Mouse (Mus musculus): ENCODE results near the gene Vmac. TPM values are rescaled to one million over a fixed set of nuclear protein-coding genes. Genes with fewer than 3 reads are reported as not detected.

Vmac gene
- polyA plus RNA-seq, 1 experiment: 32.8 TPM

DNA sequence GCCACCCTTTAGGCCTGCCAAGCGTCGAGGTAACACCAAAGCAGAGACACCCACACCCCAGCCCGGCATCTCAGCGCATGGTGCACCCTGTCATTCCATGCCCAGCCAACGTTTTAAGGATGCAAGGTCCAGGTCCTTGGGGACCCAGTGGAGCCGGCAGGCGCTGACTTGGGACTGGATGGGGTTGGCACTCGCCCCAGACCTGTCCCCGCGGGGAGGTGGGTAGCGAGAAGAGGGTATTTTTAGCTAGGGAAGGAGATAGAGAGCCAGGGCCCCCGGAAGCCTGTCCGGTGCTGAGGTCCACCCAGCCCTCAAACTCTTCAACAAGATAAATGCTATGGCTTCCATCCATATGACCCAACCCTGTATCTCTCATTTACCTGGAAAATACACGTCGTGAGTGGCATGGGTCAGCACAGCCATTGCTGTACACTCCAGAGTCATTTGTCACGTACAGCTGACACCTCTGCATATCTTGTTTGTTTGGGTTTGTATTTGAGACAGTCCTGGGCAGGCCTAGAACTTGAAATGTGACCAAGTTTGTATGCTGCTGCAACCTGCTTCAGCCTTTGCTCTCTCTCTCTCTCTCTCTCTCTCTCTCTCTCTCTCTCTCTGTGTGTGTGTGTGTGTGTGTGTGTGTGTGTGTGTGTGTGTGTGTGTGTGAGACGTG lies 22.4 kb upstream of the Vmac start:
- WGBS: 82% methylated on average over 16 of the region's 17 CpGs
- no peak for DNase-seq
- TF ChIP-seq POLR2A (IDR thresholded peaks at IDR 0.05; ENCODE audit: low read depth, low read length) (no peak), CTCF (conservative IDR thresholded peaks at IDR 0.05; ENCODE audit: insufficient read depth, insufficient read length, low read depth, low read length) (no peak)

DNA sequence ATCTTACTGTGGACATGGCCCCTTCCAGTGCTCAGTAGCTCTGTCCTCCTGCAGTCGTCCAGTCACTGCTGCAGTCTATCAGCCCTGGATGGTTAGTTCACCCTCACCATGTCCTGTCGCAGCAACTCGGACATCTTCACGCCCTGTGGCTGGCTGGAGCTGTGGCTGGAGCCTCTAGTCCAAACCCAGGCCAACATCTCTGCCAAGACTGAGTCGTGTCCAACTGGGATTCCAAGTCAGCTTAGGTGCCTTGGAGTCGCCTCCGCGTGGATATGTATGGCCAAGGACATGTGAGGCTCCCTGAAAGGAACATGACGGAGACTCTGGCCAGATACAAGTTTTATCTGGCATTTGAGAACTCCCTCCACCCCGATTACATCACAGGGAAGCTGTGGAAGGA lies 20.4 kb upstream of the Vmac start:
- no peak for DNase-seq
- no peak overlapping the region for H3K27ac ChIP-seq (ENCODE audit: insufficient read depth, low read depth, low read length)
- TF ChIP-seq CTCF (conservative IDR thresholded peaks at IDR 0.05; ENCODE audit: insufficient read depth, insufficient read length, low read depth, low read length) (no peak), POLR2A (IDR thresholded peaks at IDR 0.05; ENCODE audit: low read depth, low read length) (no peak)
- no peaks in the 10 kb centered on the region for H3K27me3 ChIP-seq (replicated peaks; ENCODE audit: control insufficient read depth, insufficient read depth, low read length)
- no peaks in the 10 kb centered on the region for H3K4me1 ChIP-seq (ENCODE audit: control insufficient read depth, insufficient read depth, low read length)
- no peak overlapping the region for H3K4me3 ChIP-seq (ENCODE audit: insufficient read depth, low read depth, low read length)
- WGBS: 81% methylated on average over 10 of the region's 10 CpGs
- no peaks in the 10 kb centered on the region for H3K36me3 ChIP-seq (ENCODE audit: control insufficient read depth, insufficient read depth, low read length)

More for the DNA sequence above, 22.4 kb upstream of the Vmac start:
- Histone ChIP-seq H3K4me1 (ENCODE audit: control insufficient read depth, insufficient read depth, low read length) (no peaks in the 10 kb centered on the region), H3K36me3 (ENCODE audit: control insufficient read depth, insufficient read depth, low read length) (no peaks in the 10 kb centered on the region), H3K27ac (ENCODE audit: insufficient read depth, low read depth, low read length) (no peak overlapping the region), H3K4me3 (ENCODE audit: insufficient read depth, low read depth, low read length) (no peak overlapping the region), H3K27me3 (replicated peaks; ENCODE audit: control insufficient read depth, insufficient read depth, low read length) (no peaks in the 10 kb centered on the region)

DNA sequence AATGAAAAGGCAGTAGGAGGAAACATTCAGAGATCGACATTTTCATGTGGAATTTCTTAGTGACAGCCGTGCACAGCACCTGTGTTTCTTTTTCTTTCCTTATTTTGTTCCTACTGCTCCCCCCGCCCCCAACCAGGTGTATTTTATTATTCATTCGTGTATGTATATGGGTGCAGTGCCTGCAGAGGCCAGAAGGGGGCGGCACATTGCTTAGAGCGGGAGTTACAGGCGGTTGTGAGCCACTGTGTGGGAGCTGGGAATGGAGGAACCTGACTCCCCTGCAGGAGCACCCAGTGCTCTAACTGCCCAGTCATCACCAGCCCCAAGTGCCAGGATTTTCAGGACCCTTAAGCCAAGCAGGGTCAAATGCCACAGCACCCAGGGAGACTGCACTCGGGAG lies 18.7 kb upstream of the Vmac start:
- Histone ChIP-seq H3K4me1 (ENCODE audit: control insufficient read depth, insufficient read depth, low read length) (no peaks in the 10 kb centered on the region), H3K4me3 (ENCODE audit: insufficient read depth, low read depth, low read length) (no peak overlapping the region), H3K27me3 (replicated peaks; ENCODE audit: control insufficient read depth, insufficient read depth, low read length) (no peaks in the 10 kb centered on the region), H3K27ac (ENCODE audit: insufficient read depth, low read depth, low read length) (no peak overlapping the region), H3K36me3 (ENCODE audit: control insufficient read depth, insufficient read depth, low read length) (no peaks in the 10 kb centered on the region)
- WGBS: 45% methylated on average over 8 of the region's 8 CpGs
- DNase-seq: no peak
- TF ChIP-seq CTCF (conservative IDR thresholded peaks at IDR 0.05; ENCODE audit: insufficient read depth, insufficient read length, low read depth, low read length): peak; percentile 37
- no peak for TF ChIP-seq POLR2A (IDR thresholded peaks at IDR 0.05; ENCODE audit: low read depth, low read length)

DNA sequence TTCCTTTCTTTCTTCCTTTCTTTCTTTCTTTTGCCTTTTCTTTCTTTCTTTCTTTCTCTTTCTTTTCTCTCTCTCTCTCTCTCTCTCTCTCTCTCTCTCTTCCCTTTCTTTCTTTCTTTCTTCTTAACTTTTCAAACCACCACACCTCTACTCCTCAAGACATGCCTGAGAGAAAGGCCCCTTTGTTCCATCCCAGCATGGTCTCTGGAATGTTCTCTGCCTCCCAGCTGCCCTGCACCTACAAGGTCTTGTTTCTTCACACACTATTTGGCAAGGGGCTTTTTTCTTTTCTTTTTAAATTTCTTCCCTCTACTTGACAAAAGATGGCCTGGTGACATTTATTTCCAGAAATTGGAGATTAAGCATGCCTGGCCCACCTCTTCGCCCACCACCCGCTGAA lies 11.8 kb upstream of the Vmac start:
- no peaks in the 10 kb centered on the region for H3K27me3 ChIP-seq (replicated peaks; ENCODE audit: control insufficient read depth, insufficient read depth, low read length)
- no peaks in the 10 kb centered on the region for H3K36me3 ChIP-seq (ENCODE audit: control insufficient read depth, insufficient read depth, low read length)
- no peaks in the 10 kb centered on the region for H3K4me1 ChIP-seq (ENCODE audit: control insufficient read depth, insufficient read depth, low read length)
- TF ChIP-seq POLR2A (IDR thresholded peaks at IDR 0.05; ENCODE audit: low read depth, low read length) (no peak), CTCF (conservative IDR thresholded peaks at IDR 0.05; ENCODE audit: insufficient read depth, insufficient read length, low read depth, low read length) (no peak)
- no peak overlapping the region for H3K27ac ChIP-seq (ENCODE audit: insufficient read depth, low read depth, low read length)
- no peak overlapping the region for H3K4me3 ChIP-seq (ENCODE audit: insufficient read depth, low read depth, low read length)
- WGBS: 72% methylated on average over 2 of the region's 2 CpGs
- DNase-seq: no peak

DNA sequence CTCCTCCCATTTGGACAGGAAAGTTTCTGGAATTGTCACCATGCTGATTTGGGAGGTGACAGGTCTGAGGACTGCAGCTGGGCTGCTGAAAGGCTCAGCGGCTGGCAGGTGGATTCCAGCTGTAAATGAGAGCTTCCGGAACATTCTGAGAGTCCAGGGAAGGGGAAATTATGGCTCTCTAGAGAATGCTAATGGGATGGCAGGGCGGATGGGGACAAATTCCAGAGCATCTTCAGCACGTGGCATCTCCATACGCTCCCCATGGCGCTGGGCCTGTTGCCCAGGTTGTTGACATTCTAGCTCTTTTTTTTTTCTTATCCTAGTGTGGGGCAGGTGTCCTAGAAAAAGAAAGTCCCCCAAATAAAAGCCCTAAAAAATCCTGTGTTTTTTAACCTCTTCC lies 11.3 kb upstream of the Vmac start:
- WGBS: 34% methylated on average over 6 of the region's 6 CpGs
- Histone ChIP-seq H3K27me3 (replicated peaks; ENCODE audit: control insufficient read depth, insufficient read depth, low read length) (no peaks in the 10 kb centered on the region), H3K27ac (ENCODE audit: insufficient read depth, low read depth, low read length) (no peak overlapping the region), H3K4me3 (ENCODE audit: insufficient read depth, low read depth, low read length) (no peak overlapping the region), H3K4me1 (ENCODE audit: control insufficient read depth, insufficient read depth, low read length) (no peaks in the 10 kb centered on the region), H3K36me3 (ENCODE audit: control insufficient read depth, insufficient read depth, low read length) (no peaks in the 10 kb centered on the region)
- TF ChIP-seq POLR2A (IDR thresholded peaks at IDR 0.05; ENCODE audit: low read depth, low read length) (no peak), CTCF (conservative IDR thresholded peaks at IDR 0.05; ENCODE audit: insufficient read depth, insufficient read length, low read depth, low read length) (no peak)
- DNase-seq: peak; percentile 49

DNA sequence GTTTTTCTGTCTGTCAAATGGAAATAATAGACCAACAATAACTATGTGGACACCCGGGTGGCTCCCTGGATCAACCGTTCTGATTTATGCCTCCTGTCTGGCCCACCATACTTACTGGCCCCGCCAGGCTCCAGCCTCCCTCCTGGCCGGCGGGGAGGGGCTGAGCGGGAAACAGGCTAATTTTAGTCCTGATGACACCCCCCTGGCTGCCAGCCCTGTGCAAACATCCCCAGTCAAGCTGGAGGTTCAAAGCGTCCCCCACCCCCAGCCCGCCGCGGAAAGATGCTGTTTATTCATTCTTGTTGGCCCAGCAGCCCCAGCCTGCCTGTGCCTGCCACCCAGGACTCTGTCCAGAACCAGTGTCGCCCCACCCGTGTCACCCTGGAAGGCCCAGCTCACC lies 10.3 kb upstream of the Vmac start:
- Histone ChIP-seq H3K4me3 (ENCODE audit: insufficient read depth, low read depth, low read length) (no peak overlapping the region), H3K27ac (ENCODE audit: insufficient read depth, low read depth, low read length) (no peak overlapping the region), H3K36me3 (ENCODE audit: control insufficient read depth, insufficient read depth, low read length) (no peaks in the 10 kb centered on the region), H3K27me3 (replicated peaks; ENCODE audit: control insufficient read depth, insufficient read depth, low read length) (no peaks in the 10 kb centered on the region), H3K4me1 (ENCODE audit: control insufficient read depth, insufficient read depth, low read length) (no peaks in the 10 kb centered on the region)
- DNase-seq: peak; percentile 39
- 14% methylated on average over 12 of the region's 12 CpGs for WGBS
- TF ChIP-seq CTCF (conservative IDR thresholded peaks at IDR 0.05; ENCODE audit: insufficient read depth, insufficient read length, low read depth, low read length) (no peak), POLR2A (IDR thresholded peaks at IDR 0.05; ENCODE audit: low read depth, low read length) (no peak)

DNA sequence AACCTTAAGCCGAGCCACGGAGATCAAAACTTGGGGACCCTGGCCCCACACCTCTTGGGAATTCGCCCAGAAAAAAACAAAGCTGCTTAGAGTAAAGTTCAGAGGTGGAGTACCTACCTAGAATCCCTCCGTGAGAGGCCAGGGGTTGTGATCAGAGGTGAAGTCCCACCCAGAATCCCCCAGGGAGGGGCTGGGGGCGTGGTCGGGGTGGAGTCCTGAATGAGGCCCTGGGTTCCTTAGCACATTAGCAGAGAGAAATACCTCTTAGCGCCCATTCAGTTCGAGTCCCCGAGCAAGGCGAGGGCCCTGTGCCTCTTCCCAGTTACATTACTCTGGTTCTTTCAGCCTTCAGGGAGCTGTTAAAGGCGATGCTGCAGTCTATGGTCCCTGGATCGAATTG lies 9.8 kb upstream of the Vmac start:
- H3K36me3 ChIP-seq (ENCODE audit: control insufficient read depth, insufficient read depth, low read length): no peaks in the 10 kb centered on the region
- no peak for DNase-seq
- H3K27me3 ChIP-seq (replicated peaks; ENCODE audit: control insufficient read depth, insufficient read depth, low read length): no peaks in the 10 kb centered on the region
- WGBS: 24% methylated on average over 12 of the region's 12 CpGs
- no peak overlapping the region for H3K4me3 ChIP-seq (ENCODE audit: insufficient read depth, low read depth, low read length)
- TF ChIP-seq POLR2A (IDR thresholded peaks at IDR 0.05; ENCODE audit: low read depth, low read length) (no peak), CTCF (conservative IDR thresholded peaks at IDR 0.05; ENCODE audit: insufficient read depth, insufficient read length, low read depth, low read length) (no peak)
- no peaks in the 10 kb centered on the region for H3K4me1 ChIP-seq (ENCODE audit: control insufficient read depth, insufficient read depth, low read length)
- H3K27ac ChIP-seq (ENCODE audit: insufficient read depth, low read depth, low read length): no peak overlapping the region
